Mouse (Mus musculus): ENCODE measurements around the gene Spryd4.
"Not testable (repeated sequence)": the region's sequence is repeated elsewhere in the genome, so short reads cannot be mapped to it uniquely, and the experiment has no call there.

The Spryd4 gene

GRCm38 (mm10) chr10:128225538-128225937 lies 13.9 kb upstream of the Spryd4 start, which contains the start of gene Mip:
Mip (plus strand) TSS chr10:128225838.
- no peak for DNase-seq (ENCODE audit: low read depth, low spot score)

GRCm38 (mm10) chr10:128225064-128225463 lies 13.5 kb upstream of the Spryd4 start:
- no peak for DNase-seq (ENCODE audit: low read depth, low spot score)

- DNase-seq (ENCODE audit: low read depth, low spot score): no peak
Measured at GRCm38 (mm10) chr10:128221533-128222286, 10.1 kb upstream of the Spryd4 start.

GRCm38 (mm10) chr10:128218387-128219117 lies 6.9 kb upstream of the Spryd4 start:
- DNase-seq (ENCODE audit: low read depth, low spot score): no peak

GRCm38 (mm10) chr10:128214981-128215380 lies 3.4 kb upstream of the Spryd4 start:
- no peak for DNase-seq (ENCODE audit: low read depth, low spot score)

- DNase-seq (ENCODE audit: low read depth, low spot score): not testable (repeated sequence)
Measured at GRCm38 (mm10) chr10:128214112-128214511, 2.5 kb upstream of the Spryd4 start.

- peak; percentile 71 for DNase-seq (ENCODE audit: low read depth, low spot score)
Measured at GRCm38 (mm10) chr10:128212871-128213323, 1.3 kb upstream of the Spryd4 start.

- no peak for DNase-seq (ENCODE audit: low read depth, low spot score)
Measured at GRCm38 (mm10) chr10:128212148-128212547, 541 bp upstream of the Spryd4 start.

GRCm38 (mm10) chr10:128210954-128211353 lies 653 bp downstream of the Spryd4 start:
- no peak for DNase-seq (ENCODE audit: low read depth, low spot score)

GRCm38 (mm10) chr10:128210131-128210530 lies 1.5 kb downstream of the Spryd4 start:
- DNase-seq (ENCODE audit: low read depth, low spot score): no peak

GRCm38 (mm10) chr10:128209311-128210009 lies 2.1 kb downstream of the Spryd4 start:
- DNase-seq (ENCODE audit: low read depth, low spot score): no peak

- no peak for DNase-seq (ENCODE audit: low read depth, low spot score)
Measured at GRCm38 (mm10) chr10:128208326-128208725, 3.3 kb downstream of the Spryd4 start.

GRCm38 (mm10) chr10:128204941-128205340 lies 6.7 kb downstream of the Spryd4 start:
- DNase-seq (ENCODE audit: low read depth, low spot score): peak; percentile 51

- DNase-seq (ENCODE audit: low read depth, low spot score): no peak
Measured at GRCm38 (mm10) chr10:128201856-128202255, 9.8 kb downstream of the Spryd4 start.

- DNase-seq (ENCODE audit: low read depth, low spot score): peak; percentile 52
Measured at GRCm38 (mm10) chr10:128194551-128195461, 16.8 kb downstream of the Spryd4 start.

GRCm38 (mm10) chr10:128194024-128194550 lies 17.5 kb downstream of the Spryd4 start, which contains the start of gene Gls2:
Gls2 (plus strand) TSS chr10:128194457.
- peak; percentile 97 for DNase-seq (ENCODE audit: low read depth, low spot score)

- DNase-seq (ENCODE audit: low read depth, low spot score): no peak
Measured at GRCm38 (mm10) chr10:128193113-128193512, 18.5 kb downstream of the Spryd4 start.

- DNase-seq (ENCODE audit: low read depth, low spot score): not testable (repeated sequence)
Measured at GRCm38 (mm10) chr10:128192030-128192766, 19.4 kb downstream of the Spryd4 start.

- no peak for DNase-seq (ENCODE audit: low read depth, low spot score)
Measured at GRCm38 (mm10) chr10:128191472-128191871, 20.1 kb downstream of the Spryd4 start.

Measured in ES-CJ7 (cell line).